1 mouse cellular context compared by ENCODE assay signal in the genomic region with DNA sequence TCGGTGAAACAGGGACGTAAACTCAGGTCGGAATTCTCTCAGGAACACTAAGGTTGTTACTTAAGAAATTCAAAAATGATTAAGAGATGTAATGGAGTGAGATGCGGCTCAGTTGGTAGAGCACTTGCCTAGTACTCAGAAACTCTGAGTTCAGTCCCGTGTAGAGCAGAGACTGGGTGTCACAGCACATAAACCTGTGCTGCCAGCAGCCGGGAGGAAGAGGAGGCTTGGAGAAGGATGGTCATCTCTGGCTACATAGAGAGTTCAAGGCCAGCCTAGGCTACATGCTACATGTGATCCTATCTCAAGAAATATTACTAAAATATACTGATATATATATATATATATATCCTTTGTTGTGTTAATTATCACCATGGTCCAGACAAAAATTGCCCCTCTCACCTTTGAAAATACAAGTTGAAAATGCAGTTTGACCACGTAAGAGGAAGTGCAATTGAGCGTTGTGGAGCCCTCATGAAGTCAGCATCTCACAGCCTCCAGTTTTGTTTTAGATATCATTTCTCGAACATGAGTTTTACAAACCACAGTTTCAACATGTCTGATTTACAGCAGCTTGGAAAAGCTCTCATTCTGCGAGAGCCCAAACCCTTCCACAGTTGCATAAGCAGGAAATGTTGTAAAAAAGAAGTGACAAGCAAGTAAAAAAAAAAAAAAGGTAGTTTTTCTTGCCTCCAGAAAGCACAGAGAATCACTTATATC.
TF ChIP-seq lines count a peak whose summit lies in the region.

No protein-coding gene starts in this region.

TF ChIP-seq in CH12.LX, 34 proteins besides CTCF, POLR2A, EP300 and RAD21 (continued from another document):
- no peak for TF ChIP-seq ZMIZ1 (IDR thresholded peaks at IDR 0.05; ENCODE audit: low read depth, low read length)
- TF ChIP-seq TBP (conservative IDR thresholded peaks at IDR 0.05; ENCODE audit: low read depth, low read length) = no peak
TF ChIP-seq in CH12.LX: peak in this region for 1.
